In genomic region chr19:15790620-15791263, GRCm38 (mm10) we compare ENCODE assay signal across 12 mouse cellular contexts.
DNase-seq lines count a peak whose midpoint lies in the region; ATAC-seq lines count a peak whose summit lies in the region.
"Had no signal": no experiment of that assay in that cellular context is flagged by ENCODE, and none has a peak within 500 bp of the region (broad histone marks: within the 10 kb centered on the region; RNA-seq: fewer than 3 reads in every experiment).

No protein-coding gene starts in this region.

- peak overlapping the region; percentile 23; the same call in 1 of the 2 replicates for H3K4me2 ChIP-seq in heart, embryonic 16.5 days (ENCODE audit: low read depth, low read length)
- H3K4me2 ChIP-seq in embryonic facial prominence, embryonic 15.5 days (replicated peaks): 0 out of 2 replicates have a peak overlapping the region, but pooled peaks have one; percentile 4
- peak overlapping the region; percentile 43 for H3K4me2 ChIP-seq in hindbrain, embryonic 13.5 days
- peak overlapping the region; percentile 54 for H3K4me2 ChIP-seq in midbrain, embryonic 16.5 days (ENCODE audit: low read length)

- H3K4me3 ChIP-seq in heart, embryonic 16.5 days (ENCODE audit: low read length): no peak overlapping the region
- H3K4me3 ChIP-seq in embryonic facial prominence, embryonic 15.5 days (replicated peaks): no peak overlapping the region
- H3K4me3 ChIP-seq in hindbrain, embryonic 13.5 days: peak overlapping the region; percentile 12
- H3K4me3 ChIP-seq in midbrain, embryonic 16.5 days (ENCODE audit: low read depth, low read length): 0 out of 2 replicates have a peak overlapping the region, but pooled peaks have one; percentile 15
- H3K4me3 ChIP-seq: myocyte had no signal

- H3K9ac ChIP-seq in heart, embryonic 16.5 days (ENCODE audit: low read length): no peak overlapping the region
- H3K9ac ChIP-seq in embryonic facial prominence, embryonic 15.5 days: no peak overlapping the region
- H3K9ac ChIP-seq in hindbrain, embryonic 13.5 days: peak overlapping the region; percentile 49; the same call in 1 of the 2 replicates
- no peak overlapping the region for H3K9ac ChIP-seq in midbrain, embryonic 16.5 days (ENCODE audit: low read depth, low read length)

- ATAC-seq in heart, embryonic 16.5 days (replicated peaks; ENCODE audit: extremely low read depth, insufficient read depth, low FRiP score): no peak
- ATAC-seq in embryonic facial prominence, embryonic 15.5 days (ENCODE audit: insufficient number of reproducible peaks, low FRiP score, low TSS enrichment, low read depth): no peak
- ATAC-seq in hindbrain, embryonic 13.5 days (ENCODE audit: low FRiP score): peak; percentile 70
- peak; percentile 73 for ATAC-seq in midbrain, embryonic 16.5 days
- ATAC-seq: activated CD4-positive, CD25-positive, alpha-beta regulatory T cell, adult 4 months had no signal

- no peak for DNase-seq in heart, adult 11 months
- DNase-seq in gastrocnemius, adult 8-10 months (ENCODE audit: low spot score in 2 of 2): no peak
- DNase-seq in layer of hippocampus, adult 8-10 months (ENCODE audit: low spot score in 2 of 2): no peak
- no peak for DNase-seq in thymus, adult 18-20 months
- DNase-seq: cerebellum, adult 9-11 months; gastrocnemius, postnatal 25 days had no signal

- WGBS in heart, embryonic 16.5 days: 33% methylated on average over 13 of the region's 13 CpGs
- WGBS in embryonic facial prominence, embryonic 15.5 days: 35% methylated on average over 13 of the region's 13 CpGs
- WGBS in hindbrain, embryonic 13.5 days: 19% methylated on average over 13 of the region's 13 CpGs
- 14% methylated on average over 13 of the region's 13 CpGs for WGBS in midbrain, embryonic 16.5 days

- H3K4me1 ChIP-seq in heart, embryonic 16.5 days (ENCODE audit: control insufficient read depth, insufficient read depth, low read length): no peaks in the 10 kb centered on the region
- peaks cover 5% of the 10 kb centered on the region; the same call in 1 of the 2 replicates for H3K4me1 ChIP-seq in embryonic facial prominence, embryonic 15.5 days
- peaks cover 27% of the 10 kb centered on the region for H3K4me1 ChIP-seq in hindbrain, embryonic 13.5 days (replicated peaks)
- H3K4me1 ChIP-seq in midbrain, embryonic 16.5 days (ENCODE audit: control insufficient read depth, insufficient read depth, low read length): peaks cover 10% of the 10 kb centered on the region

- no peak overlapping the region for H3K27ac ChIP-seq in heart, embryonic 16.5 days (ENCODE audit: low read length)
- no peak overlapping the region for H3K27ac ChIP-seq in embryonic facial prominence, embryonic 15.5 days (replicated peaks)
- H3K27ac ChIP-seq in hindbrain, embryonic 13.5 days: peak overlapping the region; percentile 67
- peak overlapping the region; percentile 76 for H3K27ac ChIP-seq in midbrain, embryonic 16.5 days (ENCODE audit: low read length)

- H3K36me3 ChIP-seq in heart, embryonic 16.5 days (ENCODE audit: control insufficient read depth, insufficient read depth): no peaks in the 10 kb centered on the region
- no peaks in the 10 kb centered on the region for H3K36me3 ChIP-seq in embryonic facial prominence, embryonic 15.5 days
- H3K36me3 ChIP-seq in hindbrain, embryonic 13.5 days: no peaks in the 10 kb centered on the region
- no peaks in the 10 kb centered on the region for H3K36me3 ChIP-seq in midbrain, embryonic 16.5 days (ENCODE audit: control insufficient read depth, insufficient read depth, low read length)

- H3K9me3 ChIP-seq in heart, embryonic 16.5 days (replicated peaks; ENCODE audit: control insufficient read depth, low read length): no peaks in the 10 kb centered on the region
- H3K9me3 ChIP-seq in embryonic facial prominence, embryonic 15.5 days (replicated peaks): no peaks in the 10 kb centered on the region
- H3K9me3 ChIP-seq in hindbrain, embryonic 13.5 days: no peaks in the 10 kb centered on the region
- H3K9me3 ChIP-seq in midbrain, embryonic 16.5 days (replicated peaks; ENCODE audit: control insufficient read depth, low read length, poor library complexity, severe bottlenecking): 0 out of 2 replicates have a peak, but pooled peaks cover 6% of the 10 kb centered on the region

- no peaks in the 10 kb centered on the region for H3K27me3 ChIP-seq in heart, embryonic 16.5 days (ENCODE audit: control insufficient read depth, insufficient read depth, low read length)
- no peaks in the 10 kb centered on the region for H3K27me3 ChIP-seq in embryonic facial prominence, embryonic 15.5 days
- H3K27me3 ChIP-seq in hindbrain, embryonic 13.5 days: peaks cover 10% of the 10 kb centered on the region; the same call in 1 of the 2 replicates
- H3K27me3 ChIP-seq in midbrain, embryonic 16.5 days (ENCODE audit: control insufficient read depth, insufficient read depth, low read depth, low read length): 0 out of 2 replicates have a peak, but pooled peaks cover 6% of the 10 kb centered on the region

Comparison
In these comparisons a context has a peak if more than half of its experiments do, and no peak if none do; other contexts are left out.
1. ATAC-seq: peak in hindbrain, embryonic 13.5 days (single experiment) and midbrain, embryonic 16.5 days (single experiment); none in heart, embryonic 16.5 days (single experiment) and embryonic facial prominence, embryonic 15.5 days (single experiment).
2. H3K27ac ChIP-seq: peak in hindbrain, embryonic 13.5 days (single experiment) and midbrain, embryonic 16.5 days (single experiment); none in heart, embryonic 16.5 days (single experiment) and embryonic facial prominence, embryonic 15.5 days (single experiment).
3. H3K4me2 ChIP-seq: peak in every context shown above with its lines; median percentile 54 in midbrain, embryonic 16.5 days; 43 in hindbrain, embryonic 13.5 days; 23 in heart, embryonic 16.5 days; 4 in embryonic facial prominence, embryonic 15.5 days.
4. H3K4me3 ChIP-seq: peak in hindbrain, embryonic 13.5 days (single experiment) and midbrain, embryonic 16.5 days (single experiment); none in heart, embryonic 16.5 days (single experiment) and embryonic facial prominence, embryonic 15.5 days (single experiment).